Mouse (Mus musculus) cerebellum, postnatal 36 days (tissue): ENCODE data around the gene Rhof.

ENCODE experiments used
- DNase-seq, 2 experiments: peaks; one replicate each; pipeline ENCODE4 v3.0.0; 2021 to 2022; ENCODE audit warnings: mixed read lengths in 2 of 2

The Rhof gene

DNA sequence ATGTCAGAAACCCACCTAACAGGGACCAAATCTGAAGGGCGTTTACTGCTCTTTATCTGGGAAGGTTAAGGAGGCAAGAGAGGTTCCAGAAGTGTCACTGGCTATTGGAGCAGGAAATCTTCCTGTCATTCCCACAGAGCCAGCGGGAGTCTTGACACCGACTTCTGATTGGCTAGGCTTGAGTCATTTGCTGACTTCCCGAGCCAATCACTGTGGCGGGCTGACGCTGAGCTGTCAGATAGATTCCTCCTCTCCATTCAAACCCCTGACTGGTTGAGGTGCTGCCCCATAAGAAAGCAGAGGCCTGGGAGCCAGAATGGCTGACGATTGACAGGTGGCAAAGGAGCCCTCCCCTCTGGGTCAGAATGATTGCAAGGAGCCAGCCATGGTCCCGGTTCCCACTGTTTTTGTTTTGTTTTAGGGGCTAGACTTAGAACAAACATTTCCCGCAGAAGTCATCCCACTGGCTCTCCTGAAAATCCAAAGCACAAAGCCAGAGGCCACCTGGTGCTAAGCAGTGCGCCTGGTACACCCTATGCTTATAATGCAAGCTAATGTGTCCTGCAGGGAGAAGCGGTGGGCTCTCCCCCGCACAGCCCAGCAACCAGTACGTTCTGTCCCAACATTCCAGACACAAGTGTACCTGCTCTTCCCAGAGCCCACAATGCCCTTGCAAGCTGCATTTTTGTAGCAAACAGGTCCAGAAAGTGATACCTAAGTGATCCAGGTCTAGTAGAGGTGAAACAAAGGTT lies 22.9 kb downstream of the Rhof start:
- DNase-seq = peak; percentile 48 to 49

DNA sequence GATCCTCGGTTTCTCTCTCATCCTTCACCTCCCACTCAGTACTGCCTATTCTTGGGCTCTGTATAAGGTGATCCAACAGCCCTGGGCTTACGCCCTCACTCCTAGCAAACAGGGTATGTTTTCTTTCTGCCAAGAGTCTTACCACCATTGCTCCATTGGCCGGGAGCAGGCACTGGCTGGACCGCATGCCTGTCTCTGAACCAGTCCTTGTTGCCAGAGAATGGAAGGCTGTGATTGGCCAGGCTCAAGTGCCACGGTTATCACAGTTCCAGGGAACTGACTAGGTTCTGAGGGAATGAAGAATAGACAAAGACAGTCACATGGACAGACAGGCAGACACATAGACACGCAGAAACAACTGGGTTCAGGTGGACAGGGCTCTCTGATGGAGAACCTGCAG lies 27.7 kb downstream of the Rhof start:
- no peak for DNase-seq

DNA sequence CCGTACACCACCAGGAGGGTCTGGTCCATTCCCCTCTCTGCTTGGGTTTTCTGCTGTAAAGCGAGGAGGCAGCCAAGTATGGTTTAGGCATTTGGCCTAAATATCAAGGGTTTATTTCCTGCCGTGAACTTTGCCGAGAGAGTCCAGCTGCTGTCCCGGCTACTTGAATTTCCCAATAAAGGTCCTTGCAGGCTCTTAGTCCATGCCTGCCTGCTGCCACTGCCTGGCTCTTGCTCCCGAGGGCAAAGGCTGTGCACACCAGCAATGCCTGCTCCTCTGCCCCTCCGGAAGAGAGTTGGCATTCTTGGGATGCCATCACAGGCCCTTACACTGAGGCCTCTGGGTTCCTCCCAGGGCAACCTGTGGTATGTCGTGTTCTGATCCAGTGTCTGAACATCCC lies 28.9 kb downstream of the Rhof start:
- DNase-seq = no peak

DNA sequence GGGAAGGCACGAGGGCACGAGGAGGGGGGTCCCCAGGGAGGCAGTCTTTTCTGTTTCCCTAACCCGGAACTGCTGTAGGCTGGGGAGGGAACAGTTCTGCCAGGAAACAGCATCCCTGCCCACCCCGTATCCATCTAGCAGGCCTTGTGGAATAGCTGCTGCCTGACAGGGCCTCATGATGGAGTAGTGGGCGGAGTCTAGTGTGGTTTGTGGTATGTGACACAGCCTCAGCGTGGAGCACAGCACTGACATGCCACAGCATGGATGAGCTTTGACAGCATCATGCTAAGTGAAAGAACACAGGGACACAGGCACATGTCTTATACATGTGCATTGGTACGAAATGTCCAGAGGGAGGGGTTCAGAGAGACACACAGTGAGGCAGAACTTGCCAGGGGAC lies 30.1 kb downstream of the Rhof start:
- DNase-seq = no peak

DNA sequence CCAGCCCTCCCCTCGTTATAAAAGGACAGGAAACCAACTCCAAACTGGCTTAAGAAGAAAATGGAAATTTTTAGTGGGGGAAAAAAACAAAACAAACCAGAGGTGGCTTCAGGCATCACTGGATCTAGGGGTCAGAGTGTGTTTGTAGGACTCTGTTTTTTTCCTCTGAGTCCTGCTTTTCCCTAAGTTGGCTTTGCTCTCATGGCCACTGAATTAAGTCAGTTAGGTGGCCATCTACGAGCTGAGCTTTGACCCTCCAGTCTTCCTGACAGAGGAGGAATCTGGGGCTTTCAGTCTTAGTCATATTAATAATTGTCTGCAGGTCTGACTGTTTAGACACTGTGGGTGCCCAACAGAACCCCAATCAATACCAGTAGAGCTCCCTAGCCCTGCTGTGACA lies 34.0 kb downstream of the Rhof start:
- no peak for DNase-seq

DNA sequence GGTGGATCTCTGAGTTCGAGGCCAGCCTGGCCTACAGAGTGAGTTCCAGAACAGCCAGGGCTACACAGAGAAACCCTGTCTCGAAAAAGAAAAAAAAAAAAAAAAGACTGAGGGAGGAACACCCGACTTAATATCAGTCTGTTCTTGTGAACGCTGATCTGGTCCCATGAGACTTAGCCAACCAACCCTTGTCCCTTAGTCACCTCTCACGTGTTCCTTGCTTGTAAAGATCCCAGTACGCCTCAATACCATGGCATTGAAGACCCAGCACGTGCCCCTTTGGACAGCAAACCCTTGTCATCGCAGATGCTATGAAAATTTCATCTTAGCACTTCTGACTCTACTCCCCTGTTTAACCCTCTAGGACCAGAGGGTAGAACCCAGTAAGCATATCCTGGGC lies 36.2 kb downstream of the Rhof start:
- DNase-seq = no peak

DNA sequence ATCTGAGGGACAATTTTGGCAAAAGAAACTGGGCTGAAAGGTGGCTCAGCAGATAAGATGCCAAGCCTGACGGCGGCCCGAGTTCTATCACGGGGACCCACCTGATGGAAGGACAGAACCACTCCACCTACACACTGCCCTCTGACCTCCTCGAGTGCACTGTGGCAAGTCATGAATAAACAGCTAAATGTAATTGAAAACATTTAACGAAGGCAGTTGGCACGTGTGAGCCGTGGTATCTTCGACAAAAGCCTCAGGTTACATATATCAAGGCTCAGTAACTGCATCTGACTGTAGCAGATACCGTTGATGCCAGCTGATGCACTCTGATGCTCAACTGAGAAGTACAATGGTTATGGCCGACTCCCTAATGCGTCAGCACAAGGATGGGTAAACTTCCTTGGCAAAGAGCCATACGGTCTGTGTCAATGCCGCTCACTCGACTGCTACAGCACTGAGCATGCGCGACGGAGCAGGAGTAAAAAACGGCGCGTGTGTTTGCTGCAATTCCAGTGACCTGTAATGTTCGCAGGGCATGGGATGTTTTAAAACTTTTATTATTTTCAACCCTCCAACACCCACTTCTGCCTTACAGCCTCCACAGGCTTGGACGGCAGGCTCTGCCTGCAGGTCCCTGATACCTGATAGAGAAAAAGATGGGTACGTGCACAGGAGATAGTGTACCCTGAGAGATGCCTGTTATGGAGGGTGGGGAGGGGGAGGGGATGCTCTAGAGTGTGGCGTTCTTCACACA lies 38.1 kb downstream of the Rhof start:
- no peak for DNase-seq

DNA sequence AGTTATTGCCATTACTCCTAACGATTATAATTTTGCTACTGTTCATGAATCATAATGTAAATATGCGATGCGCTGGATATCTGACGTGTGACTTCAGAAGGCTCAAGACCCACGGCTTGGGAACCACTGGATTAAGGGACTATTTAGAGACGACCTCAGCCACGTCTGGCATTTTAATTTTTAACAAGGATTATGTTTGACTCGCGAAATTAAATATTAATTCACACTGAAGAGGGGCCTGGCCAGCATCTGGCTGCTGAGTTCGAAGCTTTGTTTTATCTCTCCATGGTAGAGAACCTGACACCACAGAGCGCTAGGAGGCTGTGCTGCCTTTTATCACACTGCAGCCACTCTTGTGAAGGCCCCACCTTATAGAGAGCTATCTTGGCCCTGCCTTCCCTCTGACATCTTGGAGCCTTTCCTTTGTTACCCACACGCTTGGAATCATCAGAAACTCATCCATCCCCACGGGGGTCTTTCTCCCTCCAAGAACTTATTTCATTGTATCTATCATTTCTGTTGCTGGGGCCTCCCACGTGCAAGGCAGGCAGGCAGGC lies 39.3 kb downstream of the Rhof start:
- DNase-seq = no peak

DNA sequence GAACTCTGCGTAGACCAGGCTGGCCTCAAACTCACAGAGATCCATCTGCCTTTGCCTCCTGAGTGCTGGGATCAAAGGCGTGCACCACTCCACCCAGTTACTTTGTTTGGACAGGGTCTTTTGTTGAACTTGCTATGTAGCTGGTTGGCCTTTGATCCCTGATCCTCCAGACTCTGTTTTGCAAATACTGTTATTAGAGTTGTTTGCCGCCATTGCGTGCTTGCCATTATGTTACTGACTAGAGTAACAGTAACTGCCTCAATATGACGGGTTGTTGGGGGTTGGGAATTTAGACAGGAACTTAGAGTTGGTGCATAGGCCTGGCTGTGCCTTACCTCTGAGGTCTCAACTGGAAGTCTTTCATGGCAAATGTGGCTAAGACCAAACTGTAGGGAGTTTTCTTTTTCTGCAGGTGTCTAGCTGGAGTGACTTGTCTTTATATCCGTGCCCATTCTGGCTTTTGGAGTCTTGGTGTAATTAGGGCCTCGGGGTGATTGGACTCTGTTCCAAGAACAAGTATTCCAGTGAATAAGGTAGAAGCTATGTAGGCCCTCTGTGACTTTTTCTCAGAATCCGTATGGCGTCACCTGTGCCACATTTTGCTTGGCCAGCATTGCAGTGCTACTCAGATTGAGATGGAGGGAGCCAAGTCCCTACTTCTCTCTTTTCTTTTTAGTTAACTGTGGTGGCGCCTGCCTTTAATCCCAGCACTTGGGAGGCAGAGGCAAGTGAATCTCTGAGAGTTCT lies 41.8 kb downstream of the Rhof start:
- no peak for DNase-seq

DNA sequence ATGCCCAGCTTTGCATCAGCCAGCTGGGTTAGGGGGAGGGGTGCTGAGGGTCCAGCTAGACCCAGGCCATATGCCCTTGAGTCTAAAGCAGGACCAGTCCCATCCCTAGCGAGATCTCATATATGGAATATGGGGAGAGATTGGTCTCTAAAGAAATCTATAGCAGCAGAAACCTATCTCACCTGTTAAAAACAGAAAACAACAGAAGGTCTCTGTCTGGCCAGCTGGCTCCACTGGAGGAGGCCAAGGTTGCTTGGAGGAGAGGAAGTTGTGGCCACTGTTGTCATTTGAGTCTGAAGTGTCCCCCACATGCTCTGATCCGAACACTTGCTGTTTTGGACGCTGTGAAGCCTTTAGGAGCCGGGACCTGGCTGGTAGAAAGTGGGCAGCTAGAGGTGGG lies 43.7 kb downstream of the Rhof start:
- peak; percentile 34 to 40 for DNase-seq

DNA sequence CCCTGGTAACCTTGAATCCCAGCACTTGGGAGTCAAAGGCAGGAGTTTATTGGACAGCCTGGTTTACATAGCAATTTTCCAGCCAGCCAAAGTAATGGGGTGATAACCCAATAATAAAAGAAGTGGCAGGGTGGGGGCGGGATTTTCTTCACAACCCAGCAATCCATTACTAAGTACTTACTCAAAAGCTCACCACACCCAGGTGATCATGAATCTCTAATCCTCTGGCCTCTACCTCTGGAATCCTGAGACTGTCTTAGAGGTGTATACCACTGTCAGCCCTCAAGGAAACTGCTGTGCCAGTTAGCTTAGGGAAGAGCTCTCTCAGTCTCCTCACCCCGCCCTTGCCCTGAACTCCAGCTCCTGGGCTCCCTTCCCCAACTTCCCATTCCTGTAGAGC lies 46.0 kb downstream of the Rhof start:
- no peak for DNase-seq

DNA sequence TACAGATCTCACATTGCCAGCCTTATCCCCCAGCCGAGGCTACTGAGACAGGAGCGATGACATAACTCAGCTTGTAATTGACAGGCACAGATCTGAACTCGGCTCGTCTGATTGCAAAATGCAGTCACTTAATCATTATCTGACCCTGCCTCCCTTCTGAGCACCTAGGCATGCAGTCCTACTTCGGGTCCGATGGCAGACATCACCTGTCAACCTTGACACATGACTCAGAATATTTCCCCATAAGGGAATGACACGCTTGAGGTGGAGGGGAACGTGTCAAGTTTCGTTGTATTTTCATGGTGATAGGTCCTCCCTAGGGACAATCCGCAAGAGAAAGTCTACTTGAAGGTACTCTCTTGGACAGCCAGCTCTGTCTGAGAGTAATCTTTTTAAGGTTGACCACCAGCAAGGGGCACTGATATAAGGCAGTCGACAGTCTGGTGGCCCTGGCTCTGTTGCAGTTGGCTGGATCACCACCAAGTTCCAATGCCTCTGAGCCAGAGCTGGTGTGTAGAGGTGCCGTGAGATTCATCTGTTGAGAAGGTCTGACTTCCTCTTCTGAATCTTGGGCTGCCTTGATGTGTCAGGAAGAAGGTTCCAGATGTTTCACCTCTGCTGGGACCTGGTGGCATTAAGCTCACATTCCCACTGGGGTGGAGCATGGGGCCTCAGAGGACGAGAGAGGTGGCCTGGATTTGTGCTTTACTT lies 49.0 kb downstream of the Rhof start:
- DNase-seq = peak; percentile 46

DNA sequence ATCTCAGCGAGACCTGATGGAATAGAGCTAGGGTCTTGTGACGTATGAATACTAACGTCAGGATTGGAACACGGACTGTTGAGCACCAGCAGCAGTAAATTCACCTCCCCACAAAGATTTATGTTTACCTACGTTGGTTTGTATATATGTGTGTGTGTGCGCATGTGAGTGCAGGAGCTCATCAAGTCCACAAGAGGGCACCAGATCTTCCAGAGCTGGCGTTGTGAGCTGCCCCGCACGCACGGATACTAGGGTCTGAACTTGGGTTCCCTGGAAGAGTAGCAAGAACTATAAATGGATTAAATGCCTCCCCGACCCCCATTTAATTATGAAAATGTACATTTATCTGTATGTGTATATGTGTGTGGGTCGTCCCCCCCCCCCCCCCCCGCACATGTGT lies 52.0 kb downstream of the Rhof start:
- DNase-seq = no peak

DNA sequence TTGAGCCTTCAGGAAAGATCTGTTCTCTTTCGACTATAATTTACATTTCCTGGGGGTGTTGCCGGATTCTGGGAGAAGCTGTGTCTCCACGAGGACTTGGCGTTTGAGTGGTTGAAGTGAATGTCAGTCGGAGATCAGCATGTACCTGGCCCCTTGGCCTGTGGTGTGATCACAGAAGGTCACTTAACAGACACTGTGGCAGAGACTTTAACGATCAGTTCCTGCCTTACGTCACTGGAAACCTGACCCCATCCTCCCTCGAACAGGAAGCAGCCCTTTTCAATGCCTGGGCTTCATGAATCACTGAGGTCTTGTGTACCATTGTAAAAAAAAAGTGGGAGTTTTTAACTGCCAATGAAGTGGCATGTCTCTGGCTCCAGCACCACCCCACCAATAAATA lies 52.5 kb downstream of the Rhof start:
- DNase-seq = no peak

DNA sequence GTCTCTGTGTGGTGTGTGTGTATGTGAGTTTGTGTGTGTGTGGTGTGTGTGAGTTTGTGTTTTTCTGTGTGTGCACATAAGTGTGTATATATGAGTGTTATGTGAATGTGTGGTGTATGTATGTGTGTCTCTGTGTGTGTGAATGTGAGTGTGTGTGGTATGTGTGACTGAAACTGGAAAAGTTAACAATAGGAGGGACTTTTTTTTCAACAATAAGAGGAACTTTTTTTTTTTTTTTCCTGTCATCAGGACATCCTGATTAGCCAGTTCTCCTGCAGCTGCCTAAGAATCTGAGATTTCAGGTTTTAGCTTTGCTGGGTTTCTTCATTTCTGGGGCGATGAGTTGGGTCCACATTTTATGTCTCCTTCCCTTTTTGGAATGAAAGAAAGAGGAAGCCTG lies 52.9 kb downstream of the Rhof start:
- no peak for DNase-seq

DNA sequence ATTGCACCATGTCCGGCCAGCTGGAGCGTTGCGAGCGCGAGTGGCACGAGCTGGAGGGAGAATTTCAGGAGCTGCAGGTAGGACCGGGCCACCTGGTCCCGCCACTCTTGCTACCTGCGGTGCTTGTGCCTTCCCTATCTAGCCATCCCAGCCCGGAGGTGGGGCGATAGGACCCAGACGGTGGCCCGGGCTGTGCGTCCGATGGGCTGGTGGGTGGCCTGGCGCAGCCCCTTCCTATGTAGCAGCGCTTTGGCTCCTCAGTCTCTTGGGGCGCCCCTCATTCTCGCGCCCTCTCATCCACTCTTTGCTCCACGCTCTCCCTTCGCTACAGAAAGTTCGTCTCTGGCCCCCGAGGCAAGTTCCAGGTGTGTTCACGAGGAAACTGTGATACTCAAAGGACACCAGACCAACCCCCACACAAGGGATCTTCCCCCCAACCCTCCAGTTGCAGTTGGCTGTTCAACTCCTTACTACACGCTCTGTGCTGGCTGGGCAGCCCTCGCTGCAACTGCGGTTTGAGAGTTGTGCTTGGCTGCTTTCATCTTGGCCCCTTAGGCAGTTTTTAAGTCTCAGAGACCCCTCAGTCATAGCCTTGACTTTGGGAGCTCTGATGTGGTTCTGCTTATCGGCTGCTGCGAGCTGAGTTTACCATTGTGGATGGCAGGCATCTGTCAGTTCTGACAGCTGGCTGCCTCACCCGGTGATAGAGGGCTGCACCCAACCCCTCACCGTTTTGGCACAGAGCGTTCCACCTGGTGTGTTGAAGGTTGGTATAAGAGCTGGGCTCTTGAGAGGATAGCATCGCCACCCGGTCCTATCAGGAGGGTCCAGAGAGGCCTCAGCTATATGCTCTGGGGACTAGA lies 55.8 kb downstream of the Rhof start:
- DNase-seq = peak in 1 of 2 experiments; percentile 27

DNA sequence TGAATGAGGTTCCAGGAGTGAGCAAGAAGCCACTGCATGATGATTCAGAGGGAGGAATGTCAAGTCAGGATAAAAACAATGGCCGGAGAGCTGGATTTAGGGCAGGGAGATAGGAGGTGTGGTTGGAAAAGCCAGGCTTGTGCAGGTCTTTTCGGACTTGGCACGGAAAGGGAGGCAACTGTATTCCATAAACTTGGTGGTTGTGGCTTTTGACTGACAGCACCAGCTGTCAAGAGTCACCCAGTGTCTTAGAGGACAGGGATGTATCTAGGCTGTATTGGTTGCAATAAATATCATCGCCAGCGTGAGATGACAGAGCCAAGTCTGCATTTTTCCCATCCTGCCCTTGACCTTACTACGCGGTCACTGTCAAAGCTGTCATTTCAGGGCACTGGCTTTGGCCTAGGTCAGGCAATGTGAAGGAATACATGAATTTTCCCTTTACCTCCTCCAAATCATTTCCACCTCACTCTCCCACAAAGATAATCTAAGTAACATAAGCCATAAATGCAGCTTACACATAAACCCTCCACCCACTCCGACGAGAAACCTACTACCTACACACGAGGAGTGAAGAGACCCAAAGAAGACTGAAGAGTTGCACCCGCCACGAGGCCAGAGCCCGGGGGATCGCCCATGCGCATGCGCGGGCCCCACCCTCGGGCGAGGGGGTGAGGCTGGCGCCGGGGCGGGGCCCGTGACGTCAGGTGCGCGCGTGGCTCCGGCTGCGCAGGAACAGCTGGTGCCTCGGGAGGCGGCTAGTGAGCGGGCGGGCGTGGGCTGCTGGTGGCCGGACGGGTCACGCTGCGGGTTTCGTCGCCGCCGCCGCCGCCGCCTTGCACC lies 56.7 kb downstream of the Rhof start:
- peak; percentile 92 to 98 for DNase-seq

DNA sequence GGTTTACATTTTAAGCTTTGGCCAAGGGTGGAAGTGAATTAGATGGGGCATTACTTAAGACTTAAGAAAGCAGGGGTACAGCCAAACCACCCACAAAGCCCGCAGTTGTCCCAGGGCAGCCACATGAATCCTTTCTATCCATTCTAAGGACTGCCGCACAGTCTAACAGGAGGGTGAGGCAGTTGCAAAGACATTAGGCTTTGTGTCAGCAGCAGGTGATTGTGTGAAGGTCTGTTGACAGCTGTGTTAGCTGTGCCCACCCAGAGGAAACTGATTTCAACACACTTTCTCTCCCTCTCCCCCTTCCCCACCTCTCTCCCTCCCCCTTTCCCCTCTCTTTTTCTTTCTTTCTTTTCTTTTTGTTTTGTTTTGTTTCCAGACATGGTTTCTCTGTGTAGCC lies 63.8 kb downstream of the Rhof start:
- no peak for DNase-seq

DNA sequence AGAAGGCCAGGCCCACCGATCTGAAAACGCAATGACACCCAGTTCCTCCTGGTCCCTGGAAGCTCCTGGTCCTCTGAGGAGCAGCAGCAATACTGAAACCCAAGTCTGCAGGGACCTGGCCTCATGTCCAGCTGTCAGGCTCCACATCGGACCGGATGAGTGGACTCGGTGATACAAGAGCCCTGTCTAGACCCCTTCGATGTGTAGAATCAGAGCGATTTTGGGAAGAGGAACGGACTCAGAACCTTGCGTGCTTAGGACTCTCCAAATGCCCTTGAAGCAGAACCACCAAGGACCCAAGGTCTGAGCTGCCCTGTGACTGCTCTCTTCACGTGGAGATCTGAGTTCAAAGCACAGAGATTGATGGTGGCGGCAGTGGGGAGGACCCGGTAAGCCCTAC lies 64.4 kb downstream of the Rhof start, which contains the start of gene Tmem120b:
Gene Tmem120b (plus strand): TSS at position 301 of the 400 bp plus-strand sequence.
- no peak for DNase-seq

DNA sequence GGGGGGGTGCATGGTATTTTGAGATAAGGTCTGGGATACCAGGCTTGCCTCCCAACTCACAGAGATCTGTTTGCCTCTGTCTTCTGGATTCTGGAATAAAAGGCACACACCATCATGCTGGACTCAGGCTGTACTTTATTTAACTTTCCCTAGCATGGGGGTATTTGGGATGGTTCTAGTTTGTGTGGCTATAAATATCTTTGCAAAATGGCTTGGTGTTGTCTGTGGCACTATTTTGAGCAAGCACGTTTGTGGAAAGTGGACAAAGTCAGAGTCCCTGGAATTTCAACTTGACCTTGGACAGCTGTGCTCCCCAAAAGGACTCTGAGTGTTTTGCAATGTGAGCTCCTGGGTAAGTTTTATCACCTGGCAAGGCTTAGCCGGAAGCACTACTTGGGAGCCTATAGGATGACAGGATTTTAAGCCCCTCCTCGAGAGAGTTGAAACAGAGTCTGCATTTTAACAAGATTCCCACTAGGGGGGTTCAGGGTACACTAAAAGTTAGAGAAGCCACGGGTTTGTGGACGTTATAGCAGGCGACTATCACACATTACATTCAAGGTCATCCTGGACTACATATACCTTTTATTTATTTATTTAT lies 65.0 kb downstream of the Rhof start:
- DNase-seq = no peak
